Mouse (Mus musculus) ES-E14 (cell line): ENCODE results near the gene Ptbp2. TPM values are rescaled to one million over a fixed set of nuclear protein-coding genes. Genes with fewer than 3 reads are reported as not detected.
A peak's percentile ranks its signal among the peaks of the same experiment; 100 is the strongest.

Source experiments
- DNase-seq: peaks from one replicate; pipeline ENCODE4 v3.0.0-alpha.2; 2013; ENCODE audit warnings: low read depth, low spot score
- H3K27ac ChIP-seq: 2 replicates; pipeline ENCODE4 v1.5.1; 2012; ENCODE audit warnings: low read depth, mild to moderate bottlenecking, low read length, moderate library complexity, mixed read lengths; ENCODE audit not compliant: poor library complexity, insufficient read depth, severe bottlenecking
- H3K36me3 ChIP-seq: 2 replicates; pipeline ENCODE4 v1.6.1; 2012; ENCODE audit warnings: mild to moderate bottlenecking, low read length, moderate library complexity, mixed read lengths; ENCODE audit not compliant: control insufficient read depth, poor library complexity, insufficient read depth, severe bottlenecking
- H3K4me1 ChIP-seq, 2 experiments: fragments of 150-350 bp in 1 of 2; sonication (generic) in 1 of 2; 2 replicates each; pipeline ENCODE4 v1.6.1; 2012; ENCODE audit warnings: low read length in 2 of 2, mild to moderate bottlenecking in 1 of 2, mixed read lengths in 1 of 2; ENCODE audit not compliant: control insufficient read depth in 2 of 2, insufficient read depth in 2 of 2, poor library complexity in 1 of 2
- H3K4me3 ChIP-seq, 2 experiments: fragments of 150-350 bp in 1 of 2; sonication (generic) in 1 of 2; 2 replicates each; pipeline ENCODE4 v1.5.1; 2012; ENCODE audit warnings: low read length in 2 of 2, low read depth in 1 of 2, mild to moderate bottlenecking in 1 of 2, mixed read lengths in 1 of 2; ENCODE audit not compliant: insufficient read depth in 1 of 2, poor library complexity in 1 of 2, severe bottlenecking in 1 of 2
- H3K9ac ChIP-seq: 2 replicates; pipeline ENCODE4 v1.6.1; 2012; ENCODE audit warnings: low read depth, mild to moderate bottlenecking, low read length, mixed read lengths; ENCODE audit not compliant: poor library complexity, insufficient read depth, severe bottlenecking
- H3K9me3 ChIP-seq: fragments of 150-350 bp; sonication (generic); 2 replicates; pipeline ENCODE4 v1.6.1; 2012; ENCODE audit warnings: low read depth, mild to moderate bottlenecking, low read length; ENCODE audit not compliant: control insufficient read depth, insufficient read depth
- CHD2 ChIP-seq: IDR thresholded peaks from 2 replicates; pipeline ENCODE4 v1.6.1; 2014; ENCODE audit warnings: mild to moderate bottlenecking, low read depth, low read length, inconsistent platforms
- HCFC1 ChIP-seq: IDR thresholded peaks from 2 replicates; pipeline ENCODE4 v1.6.1; 2012; ENCODE audit warnings: low read length, inconsistent platforms, borderline replicate concordance; ENCODE audit not compliant: insufficient read depth
- MAFK ChIP-seq: IDR thresholded peaks from 2 replicates; pipeline ENCODE4 v1.6.1; 2014; ENCODE audit warnings: mild to moderate bottlenecking, low read depth, low read length, inconsistent platforms; ENCODE audit not compliant: insufficient read depth
- ZC3H11A ChIP-seq: IDR thresholded peaks from 2 replicates; pipeline ENCODE4 v1.6.1; 2012; ENCODE audit warnings: low read depth, mild to moderate bottlenecking, inconsistent platforms, low read length, borderline replicate concordance
- ZNF384 ChIP-seq: IDR thresholded peaks from 2 replicates; pipeline ENCODE4 v1.6.1; 2012; ENCODE audit warnings: low read depth, low read length, inconsistent platforms
- in situ Hi-C, 2 experiments: fragments of 600-800 bp; cut with MboI; formaldehyde crosslinking; loops; one replicate each; pipeline ENCODE4 v1.15.1; 2025; ENCODE audit warnings: low sequenced_read_pairs in 2 of 2, inconsistent platforms in 1 of 2; ENCODE audit not compliant: unreplicated experiment in 2 of 2
- total RNA-seq: library from RNA; depleted of rRNA; stranded (reverse); fragments of 300-350 nt; gene quantifications from 2 replicates; pipeline ENCODE4 v1.2.3, GENCODE M21; 2012

Gene Ptbp2
- total RNA-seq, 1 experiment = 32.9 TPM

DNA sequence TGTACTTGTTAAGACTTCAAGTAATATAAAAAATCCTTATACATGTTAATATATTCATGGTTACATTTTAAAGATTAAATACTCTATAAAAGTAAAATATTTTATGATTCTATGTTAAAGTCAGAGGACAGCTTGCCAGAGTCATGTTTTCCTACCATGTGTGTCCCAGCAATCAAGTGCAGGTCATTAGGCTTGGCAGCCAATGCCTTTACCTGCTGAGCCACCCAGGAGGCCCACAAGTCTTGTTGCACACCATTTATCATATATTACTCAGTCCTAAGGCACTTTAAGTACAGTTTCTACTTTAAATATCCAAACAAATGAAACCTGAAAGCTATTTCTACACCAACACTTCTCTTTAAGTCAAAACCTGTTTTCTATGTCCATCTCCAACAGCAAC is 30.5 kb downstream of the Ptbp2 start:
- in situ Hi-C loops = no loop called here
- Histone ChIP-seq H3K9me3 (no peaks in the 10 kb centered on the region), H3K4me3 (no peak overlapping the region), H3K36me3 (no peaks in the 10 kb centered on the region; the same call in 1 of the 2 replicates), H3K4me1 (no peaks in the 10 kb centered on the region), H3K9ac (no peak overlapping the region), H3K27ac (no peak overlapping the region)
- no peak for DNase-seq
- TF ChIP-seq ZC3H11A (no peak), HCFC1 (no peak), MAFK (no peak), ZNF384 (no peak), CHD2 (no peak)

DNA sequence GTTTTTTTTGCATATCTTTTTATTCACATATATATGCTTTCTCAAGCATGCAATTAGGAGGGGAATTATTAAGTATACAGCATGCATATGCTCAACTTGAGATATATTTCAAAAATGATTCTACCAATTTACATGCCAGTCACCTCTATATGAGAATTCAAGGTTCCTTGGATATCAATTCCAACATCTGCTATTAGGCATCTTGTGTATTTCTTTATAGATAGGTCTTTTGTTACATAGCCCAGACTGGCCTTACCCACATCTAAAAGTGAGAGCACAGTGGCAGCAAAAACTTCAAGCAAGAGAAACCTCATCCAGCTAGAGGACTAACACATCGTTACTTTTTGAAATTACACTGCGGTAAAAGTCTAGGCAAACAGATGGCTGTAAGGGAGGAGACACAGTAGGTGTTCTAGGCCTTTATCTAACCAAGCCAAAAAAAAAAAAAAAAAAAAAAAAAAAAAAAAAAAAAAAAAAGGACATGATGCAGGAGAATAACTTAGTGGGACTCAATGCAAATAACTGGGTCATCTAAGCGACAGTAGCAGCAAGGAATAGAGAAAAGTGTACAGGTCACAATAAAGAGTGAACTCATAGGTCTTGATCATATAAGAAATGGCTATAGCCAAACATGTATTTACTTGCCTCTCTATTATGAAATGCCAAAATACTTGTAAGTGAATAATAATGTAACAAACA is 34.6 kb downstream of the Ptbp2 start:
- in situ Hi-C loops = no loop called here
- Histone ChIP-seq H3K9ac (no peak overlapping the region), H3K36me3 (no peaks in the 10 kb centered on the region), H3K27ac (no peak overlapping the region), H3K4me1 (no peaks in the 10 kb centered on the region), H3K9me3 (no peaks in the 10 kb centered on the region), H3K4me3 (no peak overlapping the region)
- peak; percentile 91 for TF ChIP-seq ZNF384
- no peak for TF ChIP-seq ZC3H11A
- no peak for DNase-seq

DNA sequence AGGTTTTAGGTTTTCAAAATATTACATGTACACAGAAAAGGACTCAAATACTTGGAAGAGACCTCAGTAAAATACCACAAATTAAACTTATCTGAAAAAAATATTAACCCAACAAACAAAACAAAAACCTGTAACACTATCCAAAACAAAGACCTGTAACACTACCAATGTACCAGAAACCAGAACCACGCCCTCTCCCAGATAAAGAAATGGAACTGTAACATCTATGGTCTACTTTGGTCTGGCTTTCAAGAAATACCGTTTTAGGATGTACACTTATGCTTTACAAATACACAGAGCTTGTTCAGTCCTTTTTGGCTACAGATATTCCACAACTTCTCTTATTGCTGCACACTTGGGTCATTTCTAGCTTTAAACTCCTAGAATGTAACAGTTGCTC is 35.1 kb downstream of the Ptbp2 start:
- H3K4me3 ChIP-seq = no peak overlapping the region
- no peak overlapping the region for H3K27ac ChIP-seq
- DNase-seq = no peak
- TF ChIP-seq ZC3H11A (no peak), HCFC1 (no peak), MAFK (no peak), ZNF384 (no peak), CHD2 (no peak)
- in situ Hi-C loops = no loop called here
- no peaks in the 10 kb centered on the region for H3K36me3 ChIP-seq
- no peaks in the 10 kb centered on the region for H3K9me3 ChIP-seq
- no peak overlapping the region for H3K9ac ChIP-seq
- H3K4me1 ChIP-seq = no peaks in the 10 kb centered on the region

DNA sequence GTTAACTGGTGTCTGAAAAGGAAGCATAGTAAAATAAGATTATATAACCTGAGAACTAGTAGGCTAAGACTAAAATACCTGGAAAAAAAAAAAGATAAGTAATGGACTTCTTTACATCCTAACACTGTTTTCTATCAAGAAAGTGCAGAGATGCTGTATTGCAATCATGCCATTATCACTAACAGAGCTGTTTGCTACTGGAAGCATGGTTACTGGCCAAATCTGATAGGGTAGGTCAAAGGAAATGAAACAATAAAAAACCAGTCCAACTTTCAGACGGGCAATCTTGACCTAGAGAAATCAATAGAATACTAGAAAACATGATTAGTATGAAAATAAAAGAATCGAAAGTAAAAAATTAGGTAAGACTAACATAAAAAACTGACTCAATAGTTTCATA is 37.6 kb downstream of the Ptbp2 start:
- TF ChIP-seq HCFC1 (no peak), ZC3H11A (no peak), CHD2 (no peak), MAFK (no peak), ZNF384 (no peak)
- Histone ChIP-seq H3K36me3 (no peaks in the 10 kb centered on the region), H3K27ac (no peak overlapping the region)

DNA sequence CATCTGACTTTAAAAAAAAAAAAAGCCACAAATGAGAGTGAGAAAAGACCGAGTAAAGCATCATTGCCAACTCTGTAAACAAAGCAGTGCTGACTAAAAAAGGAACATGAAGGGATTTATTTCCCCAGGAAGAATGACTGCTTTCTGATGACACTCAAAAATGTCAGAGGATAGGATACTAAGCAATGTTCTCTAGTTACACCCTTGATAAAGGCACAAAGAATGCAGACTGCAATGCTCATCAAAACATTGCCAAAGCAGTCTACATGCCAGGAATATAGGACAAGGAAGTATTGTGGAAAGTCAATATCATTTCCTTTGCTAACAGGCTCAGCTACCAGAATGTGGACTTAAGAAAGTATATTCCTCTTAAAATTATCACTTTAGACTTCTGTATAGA is 38.5 kb downstream of the Ptbp2 start:
- H3K36me3 ChIP-seq = no peaks in the 10 kb centered on the region
- no peaks in the 10 kb centered on the region for H3K4me1 ChIP-seq
- H3K9me3 ChIP-seq = no peaks in the 10 kb centered on the region
- no peak for TF ChIP-seq ZC3H11A
- no peak for TF ChIP-seq MAFK
- no peak for TF ChIP-seq HCFC1
- no peak for TF ChIP-seq CHD2
- no peak overlapping the region for H3K4me3 ChIP-seq
- in situ Hi-C loops = no loop called here
- no peak overlapping the region for H3K27ac ChIP-seq
- no peak overlapping the region for H3K9ac ChIP-seq
- DNase-seq = no peak

More for the DNA sequence above, 37.6 kb downstream of the Ptbp2 start:
- H3K4me1 ChIP-seq = no peaks in the 10 kb centered on the region
- H3K4me3 ChIP-seq = no peak overlapping the region
- no peaks in the 10 kb centered on the region for H3K9me3 ChIP-seq
- in situ Hi-C loops = no loop called here
- no peak for DNase-seq
- no peak overlapping the region for H3K9ac ChIP-seq
